Mouse (Mus musculus) liver, adult 2 months (tissue): ENCODE data around the gene Dmbx1.

Experiments
- CTCF ChIP-seq: fragments of 200-500 bp; IDR thresholded peaks from 2 replicates; pipeline ENCODE4 v1.5.1; 2011; ENCODE audit warnings: low read depth, low read length, control low read depth
- POLR2A ChIP-seq: fragments of 200-500 bp; IDR thresholded peaks from 2 replicates; pipeline ENCODE4 v1.6.1; 2011; ENCODE audit warnings: low read length, control low read depth; ENCODE audit not compliant: insufficient read depth; ENCODE audit errors: extremely low read depth

GRCm38 (mm10) chr4:115954656-115955493 lies 15.1 kb upstream of the Dmbx1 start:
- TF ChIP-seq POLR2A: no peak
- TF ChIP-seq CTCF: no peak
